Mouse (Mus musculus) bone marrow macrophage, adult 2 months (primary cell): ENCODE measurements around the gene Swap70.

Experiments used
- CTCF ChIP-seq: IDR thresholded peaks from 2 replicates; pipeline ENCODE4 v1.5.1; 2012; ENCODE audit warnings: low read depth, mild to moderate bottlenecking, low read length, moderate library complexity
- POLR2A ChIP-seq: IDR thresholded peaks from 2 replicates; pipeline ENCODE4 v1.6.1; 2012; ENCODE audit warnings: mild to moderate bottlenecking, low read depth, low read length, borderline replicate concordance

DNA sequence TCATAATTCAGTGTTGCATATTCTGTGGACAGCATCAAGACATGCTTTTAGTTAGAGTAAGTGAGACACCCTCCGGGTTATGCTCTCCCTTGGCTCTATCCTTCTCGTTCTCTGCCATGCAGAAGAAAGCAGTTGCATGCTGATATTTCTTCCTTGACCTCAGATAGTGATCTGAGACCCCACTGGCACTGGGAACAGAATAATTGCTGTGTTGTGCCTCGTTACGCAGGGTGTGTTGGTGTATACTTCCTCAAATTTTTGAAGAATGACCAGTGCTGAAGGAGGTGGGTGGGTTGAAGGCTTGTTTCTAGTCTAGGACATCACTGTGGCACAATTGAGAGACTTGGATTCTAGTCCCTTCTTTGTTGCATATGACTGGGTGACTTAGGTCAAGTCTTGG, 14.6 kb downstream of the Swap70 start:
- TF ChIP-seq POLR2A (no peak), CTCF (no peak)
